ENCODE assay signal across 8 mouse cellular contexts in the genomic region with DNA sequence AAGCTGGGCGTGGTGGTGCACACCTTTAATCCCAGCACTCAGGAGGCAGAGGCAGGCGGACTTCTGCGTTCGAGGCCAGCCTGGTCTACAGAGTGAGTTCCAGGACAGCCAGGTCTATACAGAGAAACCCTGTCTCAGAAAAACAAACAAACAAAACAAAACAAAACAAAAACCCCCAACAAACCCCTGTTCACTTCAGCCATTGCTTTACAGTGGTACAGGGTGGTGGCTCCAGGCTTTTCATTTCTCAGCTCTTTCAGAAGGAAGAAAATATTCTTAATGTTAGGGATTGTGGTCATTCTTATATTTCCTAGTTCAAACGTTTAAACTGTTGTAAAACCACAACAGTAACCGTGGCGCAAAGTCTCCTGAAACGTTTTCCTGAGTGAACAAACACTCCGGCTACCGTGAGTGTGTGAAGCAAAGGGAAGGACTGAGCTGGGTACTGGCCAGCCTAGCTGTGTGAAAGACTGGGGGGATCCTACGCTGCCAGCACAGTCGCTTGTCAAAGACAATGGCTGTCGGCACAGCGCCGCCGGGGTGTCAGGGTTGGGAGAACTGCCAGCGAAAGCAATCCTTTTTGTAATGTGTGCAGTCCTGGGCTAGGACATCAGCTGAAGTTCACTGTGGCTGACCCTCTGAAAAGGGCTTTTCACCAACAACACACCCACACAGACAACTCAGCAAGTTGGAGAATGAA.
A peak's percentile ranks its signal among the peaks of the same experiment; 100 is the strongest.
DNase-seq lines count a peak whose midpoint lies in the region; ATAC-seq and TF ChIP-seq lines count a peak whose summit lies in the region.

No protein-coding gene starts in this region.

- ATAC-seq in CD4-positive, CD25-positive, alpha-beta regulatory T cell, adult 4 months, result no peak
- peak; percentile 90 for ATAC-seq in forebrain, postnatal 0 days
- no peak for ATAC-seq in intestine, postnatal 0 days
- peak; percentile 44; the same call in 1 of the 2 replicates for ATAC-seq in liver, postnatal 0 days
- ATAC-seq in neural tube, embryonic 13.5 days (ENCODE audit: low read depth), result peak; percentile 94

- H3K36me3 ChIP-seq in forebrain, postnatal 0 days (ENCODE audit: insufficient read depth), result no peaks in the 10 kb centered on the region
- H3K36me3 ChIP-seq in intestine, postnatal 0 days (ENCODE audit: control insufficient read depth, insufficient read depth), result no peaks in the 10 kb centered on the region
- no peaks in the 10 kb centered on the region for H3K36me3 ChIP-seq in liver, postnatal 0 days (replicated peaks; ENCODE audit: insufficient read depth, low read length)
- H3K36me3 ChIP-seq in neural tube, embryonic 13.5 days, result no peaks in the 10 kb centered on the region

- H3K27me3 ChIP-seq in forebrain, postnatal 0 days (ENCODE audit: insufficient read depth, low read length), result no peaks in the 10 kb centered on the region
- H3K27me3 ChIP-seq in intestine, postnatal 0 days (replicated peaks; ENCODE audit: control insufficient read depth, insufficient read depth, low read length), result no peaks in the 10 kb centered on the region
- no peaks in the 10 kb centered on the region for H3K27me3 ChIP-seq in liver, postnatal 0 days (ENCODE audit: insufficient read depth, low read length)
- H3K27me3 ChIP-seq in neural tube, embryonic 13.5 days, result no peaks in the 10 kb centered on the region

- 10% methylated on average over 17 of the region's 17 CpGs for WGBS in bone marrow, adult 2 months
- WGBS in forebrain, postnatal 0 days, result 25% methylated on average over 17 of the region's 17 CpGs
- 41% methylated on average over 17 of the region's 17 CpGs for whole genome bisulfite sequencing in intestine, postnatal 0 days
- WGBS in liver, postnatal 0 days (ENCODE audit: insufficient replicate concordance), result 24% methylated on average over 17 of the region's 17 CpGs
- WGBS in neural tube, embryonic 13.5 days, result 38% methylated on average over 17 of the region's 17 CpGs

- H3K4me3 ChIP-seq in bone marrow, adult 2 months (replicated peaks; ENCODE audit: control insufficient read depth, low read depth, low read length), result no peak overlapping the region
- H3K4me3 ChIP-seq in forebrain, postnatal 0 days (ENCODE audit: low read depth, low read length), result peak overlapping the region; percentile 7; the same call in 1 of the 2 replicates
- no peak overlapping the region for H3K4me3 ChIP-seq in intestine, postnatal 0 days (ENCODE audit: low read depth, low read length)
- H3K4me3 ChIP-seq in liver, postnatal 0 days (ENCODE audit: low read depth, low read length), result 0 out of 2 replicates have a peak overlapping the region, but pooled peaks have one; percentile 13
- no peak overlapping the region for H3K4me3 ChIP-seq in neural tube, embryonic 13.5 days

- TF ChIP-seq EP300 in liver, postnatal 0 days (IDR thresholded peaks at IDR 0.05; ENCODE audit: low read depth), result no peak

- peak; percentile 30 for DNase-seq in CD4-positive, CD25-positive, alpha-beta regulatory T cell, adult 2 months (ENCODE audit: low read depth, low spot score)
- peak; percentile 75 for DNase-seq in forebrain, postnatal 0 days
- DNase-seq in liver, postnatal 0 days, result peak; percentile 48
- DNase-seq in thymus, postnatal 0 days (ENCODE audit: low spot score), result no peak

- TF ChIP-seq POLR2A in bone marrow, adult 2 months (IDR thresholded peaks at IDR 0.05; ENCODE audit: borderline replicate concordance, control insufficient read depth, low read depth, low read length), result no peak

- H3K4me2 ChIP-seq in forebrain, postnatal 0 days (ENCODE audit: low read depth), result peak overlapping the region; percentile 46
- peak overlapping the region; percentile 40 for H3K4me2 ChIP-seq in intestine, postnatal 0 days (replicated peaks; ENCODE audit: low read depth)
- H3K4me2 ChIP-seq in liver, postnatal 0 days (ENCODE audit: low read depth, low read length), result peak overlapping the region; percentile 60
- H3K4me2 ChIP-seq in neural tube, embryonic 13.5 days, result peak overlapping the region; percentile 32

- H3K27ac ChIP-seq in bone marrow, adult 2 months (ENCODE audit: control insufficient read depth, insufficient read depth, low read depth, low read length, poor library complexity), result peak overlapping the region; percentile 2; the same call in 1 of the 2 replicates
- no peak overlapping the region; the same call in 1 of the 2 replicates for H3K27ac ChIP-seq in forebrain, postnatal 0 days (ENCODE audit: low read depth, low read length)
- H3K27ac ChIP-seq in intestine, postnatal 0 days (ENCODE audit: low read depth, low read length), result no peak overlapping the region
- H3K27ac ChIP-seq in liver, postnatal 0 days (ENCODE audit: low read depth), result peak overlapping the region; percentile 4; the same call in 1 of the 2 replicates
- no peak overlapping the region for H3K27ac ChIP-seq in neural tube, embryonic 13.5 days (replicated peaks)

- peaks cover 1% of the 10 kb centered on the region for H3K4me1 ChIP-seq in bone marrow, adult 2 months (ENCODE audit: control insufficient read depth, insufficient read depth, low read length)
- H3K4me1 ChIP-seq in forebrain, postnatal 0 days (ENCODE audit: insufficient read depth), result 0 out of 2 replicates have a peak, but pooled peaks cover 3% of the 10 kb centered on the region
- no peaks in the 10 kb centered on the region for H3K4me1 ChIP-seq in intestine, postnatal 0 days (replicated peaks; ENCODE audit: control insufficient read depth, insufficient read depth, low read length)
- H3K4me1 ChIP-seq in liver, postnatal 0 days (ENCODE audit: insufficient read depth), result peaks cover 23% of the 10 kb centered on the region
- peaks cover 7% of the 10 kb centered on the region; the same call in 1 of the 2 replicates for H3K4me1 ChIP-seq in neural tube, embryonic 13.5 days (replicated peaks)

- TF ChIP-seq CTCF in bone marrow, adult 2 months (IDR thresholded peaks at IDR 0.05; ENCODE audit: control insufficient read depth, insufficient read depth, low read length), result no peak
- peak; percentile 39 for TF ChIP-seq CTCF in forebrain, postnatal 0 days (IDR thresholded peaks at IDR 0.05; ENCODE audit: low read depth)
- 0 out of 2 replicates have a peak, but pooled peaks have one; percentile 8 for TF ChIP-seq CTCF in intestine, postnatal 0 days (IDR thresholded peaks at IDR 0.05; ENCODE audit: low read depth)
- TF ChIP-seq CTCF in liver, postnatal 0 days (IDR thresholded peaks at IDR 0.05; ENCODE audit: low read depth), result peak; percentile 30

- 0 out of 2 replicates have a peak overlapping the region, but pooled peaks have one; percentile 10 for H3K9ac ChIP-seq in forebrain, postnatal 0 days
- no peak overlapping the region for H3K9ac ChIP-seq in intestine, postnatal 0 days (ENCODE audit: low read depth, low read length)
- H3K9ac ChIP-seq in liver, postnatal 0 days (replicated peaks), result peak overlapping the region; percentile 45
- peak overlapping the region; percentile 41; the same call in 1 of the 2 replicates for H3K9ac ChIP-seq in neural tube, embryonic 13.5 days

- no peaks in the 10 kb centered on the region for H3K9me3 ChIP-seq in forebrain, postnatal 0 days (ENCODE audit: low read length)
- no peaks in the 10 kb centered on the region for H3K9me3 ChIP-seq in intestine, postnatal 0 days (ENCODE audit: control insufficient read depth)
- H3K9me3 ChIP-seq in liver, postnatal 0 days (ENCODE audit: low read length), result no peaks in the 10 kb centered on the region
- no peaks in the 10 kb centered on the region for H3K9me3 ChIP-seq in neural tube, embryonic 13.5 days

Comparison
In these comparisons a context has a peak if more than half of its experiments do, and no peak if none do; other contexts are left out.
1. ATAC-seq: peak in forebrain, postnatal 0 days (single experiment), liver, postnatal 0 days (single experiment) and neural tube, embryonic 13.5 days (single experiment); none in CD4-positive, CD25-positive, alpha-beta regulatory T cell, adult 4 months (single experiment) and intestine, postnatal 0 days (single experiment).
2. H3K27ac ChIP-seq: peak in bone marrow, adult 2 months (single experiment) and liver, postnatal 0 days (single experiment); none in forebrain, postnatal 0 days (single experiment), intestine, postnatal 0 days (single experiment) and neural tube, embryonic 13.5 days (single experiment).
3. H3K4me3 ChIP-seq: peak in forebrain, postnatal 0 days (single experiment) and liver, postnatal 0 days (single experiment); none in bone marrow, adult 2 months (single experiment), intestine, postnatal 0 days (single experiment) and neural tube, embryonic 13.5 days (single experiment).
4. Peak in every context shown above with its lines, with median percentiles within 50 percentile points of each other: H3K4me2 ChIP-seq.